Mouse (Mus musculus): ENCODE data around the gene Mest.

The Mest gene

DNA sequence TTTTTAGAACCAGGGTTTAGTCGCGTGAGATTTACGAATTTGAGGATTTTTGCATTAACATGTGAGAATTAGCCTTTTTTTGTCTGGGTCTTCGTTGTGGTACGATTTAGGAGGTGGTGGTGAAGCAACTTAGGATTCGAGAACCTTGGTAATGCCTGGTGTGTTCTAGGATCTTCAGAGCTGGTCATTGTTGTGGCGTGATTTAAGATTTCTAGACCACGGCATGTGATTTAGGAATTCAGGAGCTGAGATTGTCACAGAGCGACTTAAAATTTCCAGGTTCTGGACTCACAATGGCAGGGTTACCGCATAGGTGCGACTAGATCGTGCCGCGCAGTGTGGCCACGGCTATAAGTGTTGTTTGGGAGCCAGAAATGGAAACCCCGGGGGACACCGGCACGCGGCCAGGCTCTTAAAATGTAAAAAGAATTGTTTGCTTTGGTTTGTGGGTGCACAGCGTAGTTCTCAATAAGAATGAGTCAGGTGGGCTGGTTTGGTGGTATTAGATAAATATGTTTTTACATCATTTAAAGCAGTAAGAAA lies 15.2 kb downstream of the Mest start:
- no peak for DNase-seq (ENCODE audit: extremely low spot score)

DNA sequence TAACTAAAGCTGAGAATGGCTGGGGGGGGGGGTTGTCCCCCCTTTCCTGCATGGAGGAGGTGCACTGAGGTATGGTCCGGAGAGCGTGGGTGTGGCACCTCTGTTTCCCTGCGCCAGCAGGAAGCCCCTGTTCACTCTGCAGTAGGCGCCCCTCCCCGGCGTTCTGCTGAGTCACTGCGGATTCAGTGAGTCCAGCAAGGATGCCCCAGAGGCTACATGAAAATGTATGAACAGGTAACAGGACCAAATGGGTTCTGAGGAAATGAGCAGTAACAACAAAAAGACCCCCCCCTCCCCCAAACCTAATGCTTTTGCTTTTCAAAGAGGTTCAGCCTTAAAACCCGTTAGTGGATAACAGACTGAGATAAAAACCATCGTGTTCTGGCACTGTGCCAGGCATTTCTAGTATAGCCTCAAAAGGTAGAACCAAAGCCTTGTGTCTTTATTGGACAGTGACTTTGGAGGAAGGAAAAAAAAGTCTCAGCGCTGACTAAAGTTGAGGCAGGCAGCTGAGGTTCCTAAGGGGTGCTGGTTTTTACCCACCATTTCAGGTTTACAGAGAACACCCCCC lies 15.9 kb downstream of the Mest start:
- no peak for DNase-seq (ENCODE audit: extremely low spot score)

DNA sequence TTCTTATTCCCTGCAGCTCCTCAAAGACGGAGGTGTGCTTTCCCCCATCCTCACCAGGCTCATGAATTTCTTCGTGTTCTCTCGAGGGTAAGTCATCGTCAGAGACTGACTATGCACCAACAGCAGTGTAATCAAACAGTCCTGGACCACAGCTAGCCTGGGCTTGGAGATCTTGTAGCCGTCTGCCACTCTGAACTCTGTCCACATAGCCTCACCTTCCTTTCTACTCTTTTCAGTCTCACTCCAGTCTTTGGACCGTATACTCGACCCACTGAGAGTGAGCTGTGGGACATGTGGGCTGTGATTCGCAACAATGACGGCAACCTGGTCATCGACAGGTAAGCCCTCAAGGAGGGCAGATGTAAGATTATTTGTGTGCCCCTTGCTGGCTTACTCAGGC lies 21.5 kb downstream of the Mest start:
- no peak for DNase-seq (ENCODE audit: extremely low spot score)

DNA sequence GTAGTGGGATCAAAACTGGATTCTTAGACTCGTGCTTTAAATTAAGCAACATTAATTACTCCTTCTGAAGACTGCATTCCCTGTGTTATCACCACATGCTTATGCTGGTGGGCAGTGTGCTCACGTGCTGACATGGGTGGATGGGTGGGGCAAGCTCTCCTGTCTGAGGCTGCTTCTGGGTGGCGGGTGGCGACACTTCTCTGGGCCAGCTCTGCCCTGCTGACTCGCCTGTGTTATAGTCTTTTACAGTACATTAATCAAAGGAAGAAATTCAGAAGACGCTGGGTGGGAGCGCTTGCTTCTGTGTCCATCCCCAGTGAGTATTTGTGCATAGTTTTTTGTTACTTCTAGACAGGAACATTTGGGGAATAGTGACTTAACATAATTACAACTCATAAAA lies 22.2 kb downstream of the Mest start:
- DNase-seq (ENCODE audit: extremely low spot score), result no peak

DNA sequence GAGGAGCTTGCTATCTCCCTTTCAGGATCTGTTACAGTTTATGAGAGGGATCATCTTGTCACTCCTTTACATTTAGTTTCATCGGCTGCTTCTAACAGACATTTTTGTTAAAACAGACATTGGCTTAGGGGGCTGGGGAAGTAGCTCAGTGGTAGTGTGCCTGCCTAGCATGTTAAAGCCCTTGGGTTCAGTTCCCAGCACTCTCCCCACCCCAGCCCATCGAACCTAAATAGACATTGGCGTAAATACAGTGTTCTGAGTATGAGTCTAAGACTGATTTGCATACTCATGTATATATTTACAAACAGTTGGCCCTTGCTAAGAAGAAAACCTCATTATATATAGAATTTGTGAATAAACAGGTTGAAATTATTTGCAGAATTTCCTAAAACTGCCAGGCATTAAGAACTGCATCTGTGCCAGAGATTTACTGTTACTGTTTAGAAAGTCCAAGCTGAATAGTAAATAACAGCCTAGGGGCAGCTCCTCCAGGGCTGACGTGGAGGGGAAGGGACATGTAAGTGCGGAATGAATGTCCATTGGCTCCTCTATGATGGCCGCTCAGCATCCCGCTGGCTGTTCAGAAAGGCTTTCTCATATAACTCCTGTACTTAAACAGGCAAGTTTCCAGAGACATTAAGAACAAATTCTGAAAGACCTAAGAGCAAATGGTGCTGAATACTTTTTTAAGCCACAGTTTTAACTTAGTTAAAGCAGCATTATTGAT lies 24.4 kb downstream of the Mest start:
- DNase-seq (ENCODE audit: extremely low spot score), result no peak

DNA sequence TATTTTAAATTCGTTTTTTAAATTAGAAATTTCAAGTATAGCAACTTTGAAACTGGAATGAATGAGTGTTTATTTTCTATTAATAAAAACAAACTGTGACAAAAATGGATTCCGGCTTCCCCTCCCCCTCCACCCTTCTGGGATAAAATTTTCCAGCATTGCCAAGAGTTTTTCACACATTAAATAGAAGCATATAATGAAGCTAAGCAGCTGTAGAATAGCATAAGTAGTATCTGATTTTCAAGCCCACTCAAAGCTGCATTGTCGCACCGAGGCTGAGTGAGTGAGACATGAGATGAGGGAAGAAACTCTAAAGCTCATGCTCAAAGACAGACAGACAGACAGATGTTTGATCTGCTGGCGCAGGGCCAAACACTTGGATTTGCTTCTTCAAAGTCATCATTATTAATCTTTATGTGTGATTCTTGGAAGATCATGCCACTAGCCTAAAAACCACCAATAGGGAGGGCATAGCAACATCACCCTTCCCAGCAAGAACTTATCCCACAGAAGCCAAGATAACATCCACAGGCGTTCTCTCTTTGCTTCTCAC lies 25.1 kb downstream of the Mest start:
- DNase-seq (ENCODE audit: extremely low spot score), result no peak

DNA sequence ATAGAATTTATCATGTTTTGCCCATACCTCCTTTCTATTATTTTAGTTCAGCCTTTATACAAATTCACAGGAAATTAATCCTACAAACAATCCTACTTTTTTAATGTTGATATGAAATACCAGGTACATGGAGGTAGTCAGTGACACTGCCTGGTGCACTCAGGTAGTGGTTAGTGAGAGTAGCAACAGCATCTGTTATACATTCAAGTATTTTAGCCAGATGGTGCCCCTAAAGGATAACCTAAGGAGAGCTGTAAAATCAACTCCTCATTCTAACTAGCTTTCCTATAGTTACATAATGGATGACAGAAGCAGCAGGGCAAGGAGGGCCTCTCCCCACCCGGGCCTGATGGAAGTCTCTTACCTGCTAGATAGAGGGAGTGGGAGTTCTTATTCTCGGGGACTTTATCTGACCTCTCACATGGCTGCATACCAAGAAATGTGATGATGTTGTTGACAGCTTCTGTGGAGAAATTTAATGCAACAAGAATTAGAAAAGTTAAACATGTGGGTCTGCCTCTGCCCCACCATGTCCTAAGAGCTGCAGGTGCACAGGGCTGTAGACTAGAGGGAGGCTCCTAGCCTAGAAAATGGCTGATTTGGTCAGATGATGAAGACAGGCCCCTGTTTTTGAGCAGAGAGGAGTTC lies 25.8 kb downstream of the Mest start:
- DNase-seq (ENCODE audit: extremely low spot score), result peak; percentile 66

DNA sequence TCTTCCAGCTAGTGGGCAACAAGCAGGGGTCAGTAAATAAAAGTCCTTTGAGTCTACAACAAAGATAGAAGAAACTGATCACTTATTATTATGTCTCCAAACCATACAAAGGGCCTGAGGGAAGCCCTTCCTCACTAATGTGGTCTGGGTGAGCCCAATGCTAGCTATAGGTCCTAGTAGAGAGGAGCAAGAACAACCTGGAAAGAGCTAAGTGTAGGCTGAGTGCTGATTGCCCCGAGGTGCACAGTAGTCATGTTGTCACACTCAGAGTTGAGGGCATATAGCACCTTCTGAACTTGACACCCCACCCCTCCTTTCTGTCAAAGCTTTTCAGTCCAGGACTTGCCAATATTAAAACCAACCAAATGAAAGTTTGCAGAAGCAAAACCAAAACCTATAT lies 26.5 kb downstream of the Mest start:
- no peak for DNase-seq (ENCODE audit: extremely low spot score)

DNA sequence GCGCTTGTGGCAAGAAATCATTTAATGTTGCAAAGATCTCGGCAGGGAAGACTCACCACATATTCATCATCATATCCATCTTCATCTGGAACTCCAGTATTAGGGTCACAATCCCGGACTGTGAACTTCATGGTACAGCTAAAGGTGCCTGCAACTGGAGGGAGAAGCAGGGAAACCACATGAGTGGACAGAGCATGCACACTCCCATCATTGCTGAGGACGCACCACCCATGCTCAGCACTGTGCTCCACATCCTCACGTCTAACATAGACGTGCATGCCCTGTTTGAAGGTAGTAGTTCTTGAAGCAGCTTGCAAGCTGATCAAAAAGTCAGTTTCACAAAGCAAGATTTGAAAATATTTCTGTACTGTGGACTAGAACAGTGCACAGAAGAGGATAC lies 27.1 kb downstream of the Mest start:
- DNase-seq (ENCODE audit: extremely low spot score), result no peak

DNA sequence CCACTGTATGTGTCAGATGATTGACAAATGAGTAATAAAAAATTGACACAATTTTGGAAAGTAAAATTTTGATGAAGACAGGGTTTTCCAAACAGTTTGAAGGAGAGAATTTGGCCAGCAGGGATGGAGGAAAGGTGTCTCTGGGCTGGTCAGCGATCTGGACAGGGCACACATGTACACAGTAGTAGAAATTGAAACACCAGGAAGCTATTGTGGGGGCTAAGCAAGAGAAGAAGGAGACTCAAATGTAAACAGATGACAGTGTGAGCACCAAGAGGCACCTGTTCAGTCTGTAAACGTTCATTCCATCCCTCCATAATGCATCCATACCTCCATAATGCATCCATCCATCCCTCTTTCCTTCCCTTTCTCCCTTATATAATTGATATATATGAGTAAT lies 27.9 kb downstream of the Mest start:
- no peak for DNase-seq (ENCODE audit: extremely low spot score)
